Mouse (Mus musculus) bone marrow, adult 2 months (tissue): Measurements from ENCODE around the gene Pla2g7. TPM values are rescaled to one million over a fixed set of nuclear protein-coding genes. Genes with fewer than 3 reads are reported as not detected.

Experiments
- H3K27ac ChIP-seq: fragments of 200-500 bp; 2 replicates; pipeline ENCODE4 v1.5.1; 2012; ENCODE audit warnings: low read depth, mild to moderate bottlenecking, control low read depth, inconsistent platforms, low read length; ENCODE audit not compliant: control insufficient read depth, poor library complexity, insufficient read depth
- H3K4me1 ChIP-seq: fragments of 200-500 bp; 2 replicates; pipeline ENCODE4 v1.6.1; 2011; ENCODE audit warnings: low read length; ENCODE audit not compliant: control insufficient read depth, insufficient read depth
- H3K4me3 ChIP-seq: fragments of 200-500 bp; replicated peaks from 2 replicates; pipeline ENCODE3; 2011; ENCODE audit warnings: mild to moderate bottlenecking, low read depth, low read length, control low read depth; ENCODE audit not compliant: control insufficient read depth
- CTCF ChIP-seq: fragments of 200-500 bp; IDR thresholded peaks from 2 replicates; pipeline ENCODE4 v1.5.1; 2011; ENCODE audit warnings: low read length, control low read depth; ENCODE audit not compliant: control insufficient read depth, insufficient read depth
- POLR2A ChIP-seq: fragments of 200-500 bp; IDR thresholded peaks from 2 replicates; pipeline ENCODE4 v1.6.1; 2011; ENCODE audit warnings: low read depth, mild to moderate bottlenecking, control low read depth, low read length, borderline replicate concordance; ENCODE audit not compliant: control insufficient read depth
- WGBS: fragments of 180-500 bp; shearing (Covaris S2); methylation state at CpG from one replicate; pipeline ENCODE4 v1.1.7; 2018; 5-methylcytosine and 5-hydroxymethylcytosine counted together
- polyA plus RNA-seq: library from polyadenylated mRNA; stranded (reverse); fragments of >200 nt; gene quantifications from 2 replicates; pipeline ENCODE4 v1.2.4, GENCODE M21; 2011; ENCODE audit warnings: low replicate concordance; ENCODE audit not compliant: missing spikeins, insufficient read depth, insufficient read length

The Pla2g7 gene
- polyA plus RNA-seq, 1 experiment: 16.1 TPM

DNA sequence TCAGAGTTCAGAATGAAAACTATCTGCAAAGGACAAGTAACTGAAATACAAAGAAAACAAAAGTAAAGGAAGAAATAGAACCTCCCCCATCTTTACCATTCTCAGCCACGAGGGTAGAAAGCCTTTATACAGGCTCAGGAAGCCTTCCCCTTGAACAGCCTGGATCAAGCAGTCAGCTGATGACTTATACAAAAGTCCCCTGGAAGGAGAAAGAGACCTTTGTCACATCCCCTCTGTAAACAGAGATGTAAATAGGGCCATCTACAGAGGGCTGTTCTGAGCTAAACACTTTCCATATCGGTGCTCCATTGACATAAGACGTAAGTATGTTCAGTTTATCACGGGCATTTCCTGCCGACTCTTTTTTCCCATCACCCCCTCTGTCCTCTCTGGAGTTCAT is 79.0 kb downstream of the Pla2g7 start:
- WGBS: 80% methylated on average over 5 of the region's 5 CpGs
- Histone ChIP-seq H3K4me1 (peaks cover 3% of the 10 kb centered on the region), H3K4me3 (no peak overlapping the region), H3K27ac (no peak overlapping the region)
- no peak for TF ChIP-seq CTCF
- no peak for TF ChIP-seq POLR2A

DNA sequence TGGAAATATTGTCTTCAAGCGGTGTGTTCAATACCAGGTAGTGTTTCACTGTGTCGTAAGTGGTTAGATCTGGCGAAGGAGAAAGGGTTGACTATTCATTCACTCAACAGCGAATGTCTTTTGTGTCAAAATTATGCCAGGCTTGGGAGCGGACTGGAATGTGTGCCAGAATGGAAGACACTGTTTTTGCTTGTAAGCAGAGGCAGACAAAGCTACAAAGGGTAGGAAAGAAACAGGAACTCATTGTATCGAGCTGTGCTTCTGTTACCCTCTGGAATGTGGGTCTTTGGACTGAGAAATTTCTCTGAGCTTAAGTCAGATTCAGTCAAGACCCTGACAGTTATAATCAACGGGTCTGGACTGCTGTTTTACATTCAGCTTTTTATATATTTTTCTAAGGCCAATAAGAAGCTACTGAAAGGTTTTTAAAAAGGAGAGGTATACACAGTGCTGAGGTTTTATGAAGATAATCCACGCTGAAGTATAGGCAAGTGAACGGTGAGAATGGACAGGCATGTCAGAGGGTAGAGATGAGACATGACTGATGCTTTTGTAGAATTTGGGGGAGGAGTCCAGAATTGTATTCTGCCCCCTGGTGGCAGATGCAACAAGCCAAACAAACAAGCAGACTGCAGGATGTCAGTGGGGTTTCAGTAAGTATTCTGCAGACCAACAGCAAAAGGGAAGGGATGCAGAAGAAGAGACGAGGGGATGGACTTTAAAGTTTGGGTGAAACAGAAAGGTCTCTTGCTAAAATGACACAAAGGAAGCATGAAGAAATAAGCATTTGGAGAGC is 81.9 kb downstream of the Pla2g7 start:
- Histone ChIP-seq H3K27ac (no peak overlapping the region), H3K4me1 (no peaks in the 10 kb centered on the region), H3K4me3 (no peak overlapping the region)
- no peak for TF ChIP-seq POLR2A
- peak; percentile 45; the same call in 1 of the 2 replicates for TF ChIP-seq CTCF
- 79% methylated on average over 10 of the region's 10 CpGs for WGBS

- Histone ChIP-seq H3K4me3 (no peak overlapping the region), H3K27ac (no peak overlapping the region), H3K4me1 (no peaks in the 10 kb centered on the region)
- 73% methylated on average over 14 of the region's 14 CpGs for WGBS
- TF ChIP-seq CTCF (no peak), POLR2A (no peak)
These were observed 83.6 kb downstream of the Pla2g7 start for GRCm38 (mm10) chr17:43651314-43652046.

Other genes starting within 250 kb of the Pla2g7 start
- gene Adgrf5, start 207.6 kb upstream of the Pla2g7 start, polyA plus RNA-seq: 4.4 and 7.1 TPM in 2 replicates
- gene Mep1a, start 65.3 kb upstream of the Pla2g7 start, polyA plus RNA-seq: 2.7 TPM in 1 of 2 replicates, not detected in the other
- 3.9 TPM in 1 of 2 replicates, not detected in the other for gene Ankrd66, start 24.5 kb upstream of the Pla2g7 start, polyA plus RNA-seq
- not detected in 2 replicates for gene Tdrd6, start 62.2 kb downstream of the Pla2g7 start, polyA plus RNA-seq
- 0.66 and 3.2 TPM in 2 replicates for gene Slc25a27, start 99.1 kb downstream of the Pla2g7 start, polyA plus RNA-seq
- gene Cyp39a1, start 99.3 kb downstream of the Pla2g7 start, polyA plus RNA-seq: 2.2 and 2.4 TPM in 2 replicates
- 1.6 and 2.1 TPM in 2 replicates for gene Rcan2, start 233.3 kb downstream of the Pla2g7 start, polyA plus RNA-seq